Mouse (Mus musculus): ENCODE data around the gene Tbx1.
A peak's percentile ranks its signal among the peaks of the same experiment; 100 is the strongest.

Tbx1 gene

DNA sequence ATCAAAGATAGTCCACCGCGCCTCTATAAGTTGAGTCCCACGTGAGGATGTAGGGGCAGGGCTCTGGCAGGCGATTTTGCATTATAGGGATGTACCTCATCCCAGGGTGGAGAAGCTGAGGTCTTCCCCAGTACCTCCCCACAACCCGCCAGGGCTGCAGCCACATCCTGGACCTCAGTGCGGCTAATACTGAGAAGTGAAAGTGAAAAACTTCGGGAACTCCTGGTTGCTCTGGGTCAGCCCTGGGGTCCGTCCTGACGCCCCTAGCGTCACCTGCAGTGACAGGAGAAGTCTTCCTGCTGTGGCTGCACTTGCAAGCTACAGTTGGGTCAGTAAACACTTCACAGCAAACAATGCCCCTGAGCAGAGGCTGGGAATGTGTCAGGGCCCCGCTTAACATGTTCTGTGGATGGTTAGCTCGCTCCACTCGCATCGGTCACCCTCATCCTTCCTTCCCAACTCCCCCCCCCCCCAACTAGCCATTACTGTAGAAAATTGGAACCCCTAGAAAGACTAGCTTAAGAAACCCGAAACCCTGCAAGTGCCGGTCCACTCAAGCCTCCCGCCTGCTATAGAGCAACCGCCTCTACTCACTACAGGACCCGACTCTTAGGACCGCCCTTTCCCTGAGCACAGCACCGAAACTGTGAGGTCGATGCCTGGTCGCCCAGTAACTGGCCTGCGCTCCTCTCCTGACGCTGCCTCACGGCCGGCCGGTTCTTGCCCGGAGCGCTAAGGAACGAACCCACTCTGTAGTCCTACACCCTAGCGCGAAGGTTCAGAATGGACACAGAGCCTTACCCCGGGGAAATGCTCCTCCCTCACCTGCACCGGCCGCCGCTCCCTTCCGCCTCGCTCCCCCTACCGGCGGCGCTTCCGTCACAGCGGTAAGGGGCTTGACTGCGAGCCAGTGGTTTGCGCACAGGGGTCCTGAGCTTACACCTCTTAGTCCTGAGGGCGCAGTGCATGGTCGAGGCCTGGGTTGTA is at the start of gene Tbx1:
Tbx1 (minus strand) TSS at position 868 of the 987 bp plus-strand sequence.
- DNase-seq (ENCODE audit: low read depth, low spot score): no peak

DNA sequence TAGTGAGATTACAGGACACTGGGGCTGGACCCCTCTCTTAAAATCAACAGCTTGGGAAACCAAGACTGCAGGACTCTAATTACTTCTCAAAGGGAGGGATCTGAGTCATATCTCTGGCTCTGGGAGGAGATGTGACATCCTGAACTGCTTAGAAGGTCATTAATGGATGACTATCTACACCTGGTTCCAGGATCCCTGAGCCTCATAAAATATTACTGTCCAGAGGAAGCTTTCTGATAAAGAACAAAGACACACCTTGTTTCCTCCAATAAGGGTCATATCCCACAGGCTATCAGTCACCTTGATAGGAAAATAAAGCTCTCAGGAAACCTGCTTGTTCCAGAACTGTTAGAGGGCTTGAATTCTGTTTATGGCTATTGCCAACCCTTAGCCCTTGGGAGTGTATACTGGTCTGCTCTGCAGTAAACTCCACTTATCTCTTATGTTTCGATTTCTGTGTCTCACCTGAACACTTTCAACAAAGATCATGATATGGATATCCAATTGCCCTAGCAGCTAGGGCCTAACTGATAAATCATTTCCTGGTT is 49.0 kb upstream of the Tbx1 start:
- no peak for DNase-seq (ENCODE audit: low read depth, low spot score)

DNA sequence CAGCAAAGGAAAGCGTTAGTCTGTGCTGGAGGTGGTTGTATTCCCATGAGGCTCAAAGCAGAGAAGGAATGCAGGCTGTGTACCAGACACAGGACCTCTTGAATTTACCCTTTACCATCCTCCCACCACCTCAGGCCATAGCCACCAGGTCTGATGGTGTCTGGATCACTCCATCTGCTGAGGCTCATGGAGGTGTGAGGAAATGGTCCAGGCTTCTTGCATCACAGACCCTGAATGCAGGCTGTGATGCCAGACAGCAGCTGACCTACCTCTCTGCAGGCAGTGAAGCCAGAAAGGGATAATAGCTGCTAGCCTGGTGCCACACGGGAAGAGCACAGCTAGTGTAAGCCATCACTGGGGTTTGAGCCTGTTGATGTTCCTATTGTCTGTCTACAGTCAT is 47.9 kb upstream of the Tbx1 start:
- no peak for DNase-seq (ENCODE audit: low read depth, low spot score)

DNA sequence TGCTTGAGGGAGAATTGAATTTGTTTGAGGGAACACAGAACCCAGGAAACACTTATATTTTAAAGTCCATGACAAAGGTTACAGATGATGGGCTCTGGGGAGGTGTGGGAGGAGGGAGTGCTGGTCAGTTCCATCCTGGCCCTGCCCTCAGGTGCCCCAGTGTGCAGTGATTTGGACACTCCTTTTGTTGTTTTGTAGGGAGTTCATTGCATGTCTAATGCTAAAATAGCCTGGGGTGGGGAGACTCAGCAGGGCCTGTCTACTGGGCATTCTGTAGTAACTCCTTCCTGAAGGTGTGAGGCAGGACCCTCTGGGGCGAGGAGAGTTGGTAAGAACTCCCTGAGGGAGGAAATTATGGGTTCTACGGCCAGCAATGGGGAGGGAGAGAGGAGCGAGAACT is 46.3 kb upstream of the Tbx1 start:
- no peak for DNase-seq (ENCODE audit: low read depth, low spot score)

DNA sequence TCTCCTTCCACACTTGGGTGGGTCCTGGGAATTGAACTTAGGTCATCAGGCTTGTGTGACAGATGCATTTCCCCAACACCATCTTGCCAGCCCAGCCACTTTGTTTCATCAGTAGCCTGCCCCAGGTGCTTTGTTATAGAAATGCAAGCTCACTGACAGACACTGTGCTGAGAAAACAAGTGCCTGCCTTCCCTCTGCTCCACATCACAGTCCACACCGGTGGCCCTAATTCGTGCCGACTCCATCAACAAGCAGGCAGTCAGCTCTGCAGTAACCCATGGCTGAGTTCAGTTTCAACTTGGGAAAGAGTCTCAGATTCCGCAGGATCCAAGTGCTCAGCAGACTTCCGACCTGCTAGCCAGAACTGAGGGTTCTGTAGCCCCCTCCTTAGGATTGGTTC is 45.9 kb upstream of the Tbx1 start:
- DNase-seq (ENCODE audit: low read depth, low spot score): no peak

DNA sequence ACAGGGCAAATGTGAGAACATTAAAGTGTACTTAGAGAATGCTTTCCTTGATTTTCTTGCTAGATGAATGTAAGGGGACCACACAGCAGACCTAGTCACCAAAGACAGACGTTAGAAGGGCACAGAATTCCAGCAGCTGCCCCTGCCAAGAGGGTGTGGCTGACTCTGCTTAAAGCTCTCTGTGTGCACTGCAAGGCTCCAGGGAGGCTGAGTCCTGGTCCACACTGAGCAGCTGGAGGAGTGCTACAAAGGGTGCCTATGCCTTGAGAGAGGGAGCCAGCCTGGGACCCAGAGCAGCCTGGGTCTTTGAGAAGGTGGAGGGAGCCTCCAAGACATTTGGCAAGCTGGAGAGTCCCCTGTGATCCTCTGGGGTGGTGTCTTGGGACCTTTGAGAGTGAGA is 42.9 kb upstream of the Tbx1 start:
- no peak for DNase-seq (ENCODE audit: low read depth, low spot score)

DNA sequence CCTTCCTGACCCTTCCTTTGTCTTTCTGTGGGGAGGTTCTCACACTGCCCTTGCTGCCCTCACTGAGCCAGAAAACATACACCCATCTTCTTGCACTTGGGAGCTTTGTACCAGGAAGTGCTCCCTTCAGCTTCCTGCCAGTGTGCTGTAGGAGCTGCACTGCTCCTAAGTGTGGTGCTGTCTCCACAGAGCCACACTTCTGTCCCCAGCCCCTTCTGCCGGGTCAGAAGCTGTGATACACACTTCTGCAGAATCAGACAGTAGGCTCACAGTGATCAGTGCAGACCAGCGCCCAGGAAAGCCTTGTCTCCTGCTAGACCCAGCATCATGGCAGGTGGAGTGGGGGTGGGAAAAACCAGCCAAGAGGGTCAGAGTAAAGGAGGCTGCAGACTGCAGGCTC is 42.3 kb upstream of the Tbx1 start:
- no peak for DNase-seq (ENCODE audit: low read depth, low spot score)

DNA sequence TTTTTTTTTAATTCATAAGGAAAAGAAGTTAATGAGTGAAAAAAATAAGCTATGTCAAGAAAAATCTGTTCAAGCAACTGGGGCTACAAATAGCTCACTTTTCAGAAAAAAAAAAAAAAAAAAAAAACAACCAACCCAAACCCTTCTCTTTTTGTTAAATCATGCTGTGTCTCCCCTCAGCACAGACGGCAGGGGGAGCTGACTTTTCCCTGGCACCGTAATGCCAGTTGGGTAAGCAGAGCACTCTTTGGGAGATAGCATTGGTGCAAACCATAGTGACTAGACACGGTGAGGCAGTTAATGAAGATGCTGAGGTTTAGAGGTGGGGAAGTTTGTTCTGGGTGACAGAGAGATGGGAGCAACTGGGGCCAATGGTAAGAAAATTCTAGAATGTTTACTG is 41.6 kb upstream of the Tbx1 start:
- DNase-seq (ENCODE audit: low read depth, low spot score): no peak

DNA sequence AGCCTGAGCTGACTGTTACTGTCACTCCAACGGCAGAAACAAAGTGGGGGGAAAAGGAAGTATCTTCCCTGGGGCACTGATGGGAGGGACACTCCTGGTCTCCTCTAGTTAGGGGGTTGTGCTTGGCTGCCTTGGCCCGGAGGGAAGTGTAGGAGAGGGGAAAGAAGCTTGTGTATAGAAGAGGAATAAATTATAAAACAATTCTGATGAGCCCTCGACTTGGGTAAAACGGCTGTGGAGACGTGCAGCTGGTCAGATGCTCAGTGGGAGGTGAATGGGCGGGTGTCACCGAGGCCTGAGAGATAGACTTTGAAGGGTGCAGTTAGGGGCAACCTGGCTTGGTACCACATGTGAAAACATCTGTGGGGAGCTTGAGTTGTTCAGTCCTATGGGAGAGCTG is 40.7 kb upstream of the Tbx1 start:
- no peak for DNase-seq (ENCODE audit: low read depth, low spot score)

DNA sequence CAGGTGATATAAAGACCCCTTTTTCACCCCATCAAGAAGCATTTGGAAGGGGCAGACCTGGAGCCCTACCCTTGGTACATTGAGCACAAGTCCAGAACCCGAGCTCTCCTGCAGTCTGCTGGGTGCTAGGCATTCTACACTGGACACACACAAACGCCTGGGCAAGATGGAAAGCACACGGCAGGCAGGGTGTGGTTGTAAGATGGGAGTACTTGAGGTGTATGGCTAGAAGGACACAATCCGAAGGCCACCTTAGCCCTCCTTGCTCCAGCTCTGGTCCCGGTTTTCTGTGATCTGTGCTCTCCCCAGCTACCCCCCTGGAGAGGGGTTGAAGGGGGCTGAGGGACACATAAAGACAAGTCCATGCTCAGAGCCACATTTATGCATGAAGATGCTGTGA is 39.8 kb upstream of the Tbx1 start:
- no peak for DNase-seq (ENCODE audit: low read depth, low spot score)

DNA sequence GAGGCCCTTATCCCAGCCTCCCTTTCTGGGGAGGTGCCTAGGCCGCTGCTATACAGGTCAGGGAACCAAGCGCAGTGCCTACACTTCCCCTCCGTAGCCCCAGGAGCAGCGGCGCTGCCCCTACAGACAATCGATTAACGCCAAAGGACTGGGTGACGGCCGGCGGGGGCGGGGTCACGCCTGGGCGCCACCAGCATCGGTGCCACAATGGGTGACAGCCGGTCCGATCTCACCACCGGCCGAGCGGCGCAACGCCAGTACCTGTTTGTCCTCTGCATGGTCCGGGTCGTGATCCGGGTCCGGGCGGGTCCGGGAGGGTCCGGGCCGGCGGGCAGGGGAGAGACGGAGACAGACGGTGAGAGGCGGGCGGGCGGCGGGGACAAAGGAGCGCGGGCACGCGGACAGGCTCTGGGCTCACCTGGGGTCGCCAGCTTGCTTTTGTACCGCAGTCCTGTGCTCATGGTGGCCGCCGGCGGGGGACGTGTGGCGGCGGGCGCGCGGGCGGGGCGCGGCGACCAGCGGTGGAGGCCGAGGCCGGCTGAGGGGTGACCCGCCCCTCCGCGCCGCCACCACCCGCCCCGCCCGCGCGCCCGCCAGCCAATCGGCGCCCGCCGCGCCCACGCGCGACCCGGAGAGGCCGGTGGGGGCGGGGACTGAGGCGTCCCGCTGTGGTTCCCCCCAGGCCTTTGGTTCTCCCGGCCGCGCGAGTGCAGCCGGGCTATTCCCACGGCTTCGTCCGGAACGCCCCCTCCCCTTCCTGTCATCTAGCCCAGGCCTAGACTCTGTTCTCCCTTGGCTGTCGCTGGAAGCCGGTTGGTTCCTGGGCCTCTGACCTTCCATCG is 39.1 kb upstream of the Tbx1 start, which contains the start of gene Sept5:
Sept5 (minus strand) TSS at position 565 of the 842 bp plus-strand sequence.
- peak; percentile 50 for DNase-seq (ENCODE audit: low read depth, low spot score)

DNA sequence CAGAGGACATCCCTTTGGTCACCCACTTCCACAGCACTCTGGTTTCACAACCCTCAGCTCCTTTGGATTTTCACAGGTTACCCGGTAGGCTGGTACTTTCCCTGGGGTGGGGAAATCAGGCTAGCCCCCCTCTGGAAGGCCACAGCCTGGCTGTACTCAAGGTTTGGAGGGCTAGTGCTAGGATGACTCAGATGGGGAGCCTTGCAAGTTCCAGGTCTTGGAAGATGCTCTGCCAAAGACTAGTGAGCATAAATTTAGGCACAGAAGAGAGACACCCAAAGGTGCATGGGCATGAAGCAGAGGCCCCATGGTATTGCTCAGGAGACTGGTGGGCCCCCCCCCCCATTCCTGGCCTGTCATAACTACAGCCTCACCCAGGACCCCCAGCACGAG is 38.5 kb upstream of the Tbx1 start:
- no peak for DNase-seq (ENCODE audit: low read depth, low spot score)

DNA sequence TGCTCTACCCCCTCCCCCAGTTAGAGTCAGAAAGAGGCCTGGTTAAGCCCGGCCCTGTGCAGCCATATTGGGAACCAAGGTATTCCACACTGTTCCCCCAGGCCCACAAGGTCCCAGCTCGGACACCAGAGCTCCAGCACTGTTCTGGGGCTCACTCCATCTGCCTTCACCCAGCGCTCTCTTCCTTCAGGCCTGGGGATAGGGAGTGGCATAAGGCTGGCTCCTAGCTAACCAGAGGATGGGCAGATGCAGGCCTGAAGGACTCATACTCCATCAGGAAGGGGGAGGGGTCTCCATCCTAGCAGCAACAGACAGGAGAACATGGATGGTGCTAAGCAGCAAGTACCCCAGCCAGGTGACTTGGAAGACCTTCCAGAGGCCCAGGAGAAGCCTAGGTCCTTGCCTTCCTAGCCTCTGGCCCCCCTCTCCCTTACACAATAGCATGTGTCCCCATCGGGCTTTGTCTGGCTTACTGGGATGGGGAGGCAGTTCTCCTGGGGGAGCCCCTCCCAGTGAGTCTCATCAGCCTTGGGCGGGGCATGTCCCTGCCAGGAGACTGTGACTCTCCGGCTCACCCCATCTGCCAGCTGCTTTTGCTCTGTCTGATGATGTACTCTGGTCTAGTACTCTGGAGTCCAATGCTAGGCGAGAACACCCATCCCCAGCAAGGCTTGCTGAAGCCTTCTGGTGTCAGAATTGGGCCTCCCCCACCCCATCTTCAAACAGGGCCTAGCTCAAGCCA is 37.9 kb upstream of the Tbx1 start:
- DNase-seq (ENCODE audit: low read depth, low spot score): no peak

DNA sequence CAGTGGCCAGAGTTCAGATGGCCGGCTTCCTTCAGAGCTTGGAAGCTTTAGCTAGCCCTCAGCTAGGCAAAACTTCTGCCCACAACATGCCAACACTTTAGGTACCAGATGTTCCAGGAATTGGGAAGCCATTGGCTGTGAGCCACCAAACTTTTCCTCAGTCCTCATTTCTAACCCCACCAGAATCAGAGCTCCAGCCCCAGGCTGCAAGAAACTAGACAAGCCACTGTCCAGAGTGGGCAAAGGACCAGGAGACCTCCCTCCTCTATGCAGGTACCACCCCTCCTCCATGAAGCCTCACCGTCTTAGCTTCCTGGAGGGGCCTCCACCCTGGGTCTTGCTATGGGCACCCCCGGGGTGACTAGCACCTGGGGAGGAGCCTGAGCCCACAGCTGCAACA is 36.7 kb upstream of the Tbx1 start:
- DNase-seq (ENCODE audit: low read depth, low spot score): no peak

DNA sequence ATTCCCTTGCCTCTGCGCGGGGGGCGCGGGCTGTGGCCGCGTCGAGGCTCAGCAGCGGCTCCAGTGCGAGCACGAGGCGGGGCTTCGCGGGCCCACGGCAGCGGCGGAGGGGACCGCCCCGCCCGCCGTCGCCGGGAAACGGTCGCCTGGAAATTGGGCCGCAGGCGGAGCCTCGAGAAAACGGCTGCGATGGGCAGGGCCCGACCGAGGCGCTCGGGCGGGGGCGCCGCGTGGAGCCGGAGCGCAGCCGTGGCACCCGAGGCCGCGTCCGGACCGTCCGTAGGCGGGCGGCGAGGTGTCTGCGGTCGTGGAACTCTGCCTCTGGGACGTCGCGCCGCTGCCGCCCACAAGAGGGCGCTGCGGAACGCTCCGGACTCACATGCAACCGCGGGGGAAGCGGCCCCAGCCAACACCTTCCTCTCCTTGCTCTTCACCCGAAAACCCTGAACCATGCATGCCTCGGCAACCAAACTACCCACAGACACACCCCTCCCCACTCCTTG is 36.0 kb upstream of the Tbx1 start, which contains the start of gene Gm49601:
Gm49601 (minus strand) TSS at position 52 of the 503 bp plus-strand sequence.
- DNase-seq (ENCODE audit: low read depth, low spot score): peak; percentile 83

DNA sequence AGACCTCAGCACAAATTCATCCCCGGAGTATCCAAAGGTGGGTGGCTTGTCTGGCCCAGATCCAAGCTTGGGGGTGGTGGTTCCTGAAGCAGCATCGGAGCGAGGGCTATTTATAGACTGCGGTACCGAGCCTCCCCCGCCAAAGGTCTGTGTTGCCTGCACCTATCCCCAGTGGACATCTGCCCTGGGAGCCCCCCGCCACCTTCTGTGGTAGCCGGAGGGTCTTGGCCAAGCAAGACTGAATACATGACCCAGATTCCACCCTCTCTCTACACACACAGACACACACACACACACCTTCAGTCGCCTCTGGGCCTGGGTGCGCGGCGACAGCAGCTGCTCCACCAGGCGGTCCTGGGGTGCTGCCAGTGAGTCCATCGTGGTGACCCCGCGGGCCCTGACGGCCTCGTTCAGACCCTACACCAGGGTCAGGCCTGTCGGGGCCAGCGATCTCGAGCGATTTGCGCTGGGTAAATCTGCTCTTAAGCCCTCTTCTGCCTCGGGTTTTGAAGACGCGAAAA is 35.4 kb upstream of the Tbx1 start:
- DNase-seq (ENCODE audit: low read depth, low spot score): no peak

DNA sequence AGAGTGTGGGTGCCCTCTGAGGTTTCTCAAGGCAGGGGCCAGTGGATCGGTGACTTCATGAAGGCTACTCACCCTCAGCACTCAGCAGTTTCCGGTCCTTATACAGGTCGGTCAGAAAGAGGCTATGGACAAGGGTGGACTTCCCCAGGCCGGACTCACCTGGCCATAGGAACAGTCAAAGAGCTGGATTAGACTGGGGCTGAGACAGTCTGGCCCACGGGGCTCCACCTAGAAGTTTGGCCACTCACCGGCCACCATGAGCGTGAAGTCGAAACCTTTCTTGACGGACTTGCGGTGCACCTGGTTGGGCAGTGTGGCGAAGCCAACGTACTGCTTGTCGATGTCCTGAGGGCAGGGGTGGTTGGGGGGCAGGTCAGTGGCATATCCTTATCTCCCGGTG is 34.6 kb upstream of the Tbx1 start:
- DNase-seq (ENCODE audit: low read depth, low spot score): no peak

DNA sequence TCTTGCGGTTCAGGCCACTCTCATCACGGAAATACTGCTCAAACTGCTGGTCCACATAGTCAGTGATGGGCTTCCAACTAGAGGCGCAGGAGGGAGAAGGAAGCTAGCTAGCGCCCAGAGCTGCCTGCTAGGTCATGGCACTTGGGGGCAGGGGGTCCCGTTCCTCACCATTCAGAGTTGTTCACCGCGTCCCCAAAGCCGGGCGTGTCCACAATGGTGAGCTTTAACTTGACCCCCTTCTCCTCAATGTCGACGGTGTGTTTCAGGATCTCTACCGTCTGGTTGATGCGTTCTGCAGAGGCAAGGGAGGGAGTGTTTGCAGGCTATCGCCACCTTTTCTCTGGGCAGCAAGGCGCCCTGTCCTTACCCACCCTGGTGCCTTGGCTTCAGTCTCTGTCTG is 34.2 kb upstream of the Tbx1 start:
- no peak for DNase-seq (ENCODE audit: low read depth, low spot score)

DNA sequence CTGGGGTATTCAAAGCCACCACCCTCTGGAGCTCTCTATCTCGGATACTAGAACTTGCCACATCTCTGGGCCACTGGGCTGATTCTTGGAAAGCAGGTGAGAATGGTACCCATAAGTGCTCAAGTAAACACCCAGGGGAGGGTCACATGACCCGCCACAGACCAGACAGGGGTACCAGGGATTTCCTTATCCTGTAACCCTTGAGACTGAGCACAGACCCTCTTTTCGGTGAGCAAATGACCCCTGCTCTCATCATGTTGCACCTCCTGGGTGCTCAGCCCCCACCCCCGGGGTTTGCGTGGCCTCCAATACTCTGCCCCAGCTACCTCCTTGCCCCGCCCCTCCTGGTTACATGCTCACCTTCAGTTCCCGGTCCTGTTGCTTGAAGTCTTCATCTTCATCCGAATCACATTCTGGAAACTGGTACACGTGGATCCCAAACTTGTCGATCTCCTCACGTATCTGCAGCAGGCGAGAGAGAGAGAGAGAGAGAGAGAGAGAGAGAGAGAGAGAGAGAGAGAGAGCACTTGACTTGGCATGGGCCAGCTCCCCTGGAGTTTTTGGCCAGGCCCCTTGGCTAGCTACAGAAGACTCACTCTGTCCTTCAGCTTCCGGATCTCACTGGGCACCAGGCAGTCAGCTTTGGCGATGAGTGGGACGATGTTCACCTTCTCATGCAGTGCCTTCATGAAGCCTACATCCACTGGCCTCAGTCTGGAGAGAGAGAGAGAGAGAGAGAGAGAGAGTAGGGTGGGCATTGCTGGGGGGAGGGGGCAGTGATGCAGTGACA is 33.5 kb upstream of the Tbx1 start:
- no peak for DNase-seq (ENCODE audit: low read depth, low spot score)
